Mouse (Mus musculus): ENCODE data around the gene Pinlyp.
"Not testable (repeated sequence)": the region's sequence is repeated elsewhere in the genome, so short reads cannot be mapped to it uniquely, and the experiment has no call there.

Gene Pinlyp

GRCm38 (mm10) chr7:24525686-24526420 is 20.1 kb downstream of the Pinlyp start:
- DNase-seq (ENCODE audit: low read depth, low spot score), result no peak

- no peak for DNase-seq (ENCODE audit: low read depth, low spot score)
Observed at GRCm38 (mm10) chr7:24524978-24525377, 20.9 kb downstream of the Pinlyp start.

- DNase-seq (ENCODE audit: low read depth, low spot score), result no peak
Observed at GRCm38 (mm10) chr7:24523723-24524122, 22.2 kb downstream of the Pinlyp start.

- DNase-seq (ENCODE audit: low read depth, low spot score), result no peak
Observed at GRCm38 (mm10) chr7:24522805-24523204, 23.1 kb downstream of the Pinlyp start.

- not testable (repeated sequence) for DNase-seq (ENCODE audit: low read depth, low spot score)
Observed at GRCm38 (mm10) chr7:24520054-24520453, 25.9 kb downstream of the Pinlyp start.

GRCm38 (mm10) chr7:24519130-24519529 is 26.8 kb downstream of the Pinlyp start:
- no peak for DNase-seq (ENCODE audit: low read depth, low spot score)

GRCm38 (mm10) chr7:24517654-24518053 is 28.3 kb downstream of the Pinlyp start:
- DNase-seq (ENCODE audit: low read depth, low spot score), result no peak

- DNase-seq (ENCODE audit: low read depth, low spot score), result no peak
Observed at GRCm38 (mm10) chr7:24517077-24517476, 28.8 kb downstream of the Pinlyp start.

GRCm38 (mm10) chr7:24516319-24516718 is 29.6 kb downstream of the Pinlyp start:
- not testable (repeated sequence) for DNase-seq (ENCODE audit: low read depth, low spot score)

- DNase-seq (ENCODE audit: low read depth, low spot score), result no peak
Observed at GRCm38 (mm10) chr7:24512355-24512754, 33.6 kb downstream of the Pinlyp start, which contains the start of gene AC161166.1. TSS of gene AC161166.1 (minus strand) at chr7:24512455.

GRCm38 (mm10) chr7:24507726-24508114 is 38.2 kb downstream of the Pinlyp start:
- DNase-seq (ENCODE audit: low read depth, low spot score), result no peak

- DNase-seq (ENCODE audit: low read depth, low spot score), result peak; percentile 86
Observed at GRCm38 (mm10) chr7:24506838-24507725, 38.8 kb downstream of the Pinlyp start, which contains the start of gene Zfp428. TSS of gene Zfp428 (plus strand) at chr7:24507006.

- DNase-seq (ENCODE audit: low read depth, low spot score), result peak; percentile 35
Observed at GRCm38 (mm10) chr7:24506476-24506837, 39.5 kb downstream of the Pinlyp start.

GRCm38 (mm10) chr7:24506065-24506459 is 39.9 kb downstream of the Pinlyp start:
- DNase-seq (ENCODE audit: low read depth, low spot score), result no peak

- no peak for DNase-seq (ENCODE audit: low read depth, low spot score)
Observed at GRCm38 (mm10) chr7:24505447-24506064, 40.4 kb downstream of the Pinlyp start.

- no peak for DNase-seq (ENCODE audit: low read depth, low spot score)
Observed at GRCm38 (mm10) chr7:24504868-24505267, 41.0 kb downstream of the Pinlyp start.

GRCm38 (mm10) chr7:24504004-24504403 is 41.9 kb downstream of the Pinlyp start:
- DNase-seq (ENCODE audit: low read depth, low spot score), result no peak

- no peak for DNase-seq (ENCODE audit: low read depth, low spot score)
Observed at GRCm38 (mm10) chr7:24501492-24501891, 44.4 kb downstream of the Pinlyp start.

- no peak for DNase-seq (ENCODE audit: low read depth, low spot score)
Observed at GRCm38 (mm10) chr7:24500929-24501328, 45.0 kb downstream of the Pinlyp start.

GRCm38 (mm10) chr7:24499856-24500577 is 45.9 kb downstream of the Pinlyp start:
- no peak for DNase-seq (ENCODE audit: low read depth, low spot score)
